Mouse (Mus musculus) MEL (cell line): ENCODE measurements around the gene Zfp326. TPM values are rescaled to one million over a fixed set of nuclear protein-coding genes. Genes with fewer than 3 reads are reported as not detected.

Experiments
- DNase-seq: peaks from one replicate; pipeline ENCODE4 v3.0.0; 2011; ENCODE audit warnings: low read depth, low spot score
- H3K27ac ChIP-seq: 2 replicates; pipeline ENCODE4 v1.5.1; 2012; ENCODE audit warnings: low read depth, mild to moderate bottlenecking, control low read depth, low read length, moderate library complexity; ENCODE audit not compliant: control insufficient read depth
- H3K27me3 ChIP-seq, 2 experiments: fragments of 150-350 bp in 1 of 2; sonication (generic) in 1 of 2; 2 replicates each; pipeline ENCODE4 v1.6.1; 2012; ENCODE audit warnings: low read length in 2 of 2, mild to moderate bottlenecking in 2 of 2, improper control_type of control experiment in 1 of 2, moderate library complexity in 1 of 2; ENCODE audit not compliant: insufficient read depth in 2 of 2, control insufficient read depth in 1 of 2
- H3K36me3 ChIP-seq, 2 experiments: 2 replicates each; pipeline ENCODE4 v1.6.1; 2012 to 2014; ENCODE audit warnings: low read length in 2 of 2, improper control_type of control experiment in 1 of 2, inconsistent platforms in 1 of 2, mild to moderate bottlenecking in 1 of 2; ENCODE audit not compliant: insufficient read depth in 2 of 2, control insufficient read depth in 1 of 2
- H3K4me1 ChIP-seq, 2 experiments: fragments of 150-350 bp in 1 of 2; sonication (generic) in 1 of 2; 2 replicates each; pipeline ENCODE4 v1.6.1; 2012; ENCODE audit warnings: low read length in 2 of 2, improper control_type of control experiment in 1 of 2, mild to moderate bottlenecking in 1 of 2; ENCODE audit not compliant: insufficient read depth in 2 of 2, control insufficient read depth in 1 of 2
- H3K4me3 ChIP-seq, 2 experiments: fragments of 150-350 bp in 1 of 2; sonication (generic) in 1 of 2; 2 replicates each; pipeline ENCODE4 v1.5.1; 2012; ENCODE audit warnings: low read depth in 2 of 2, low read length in 2 of 2, mild to moderate bottlenecking in 2 of 2, moderate library complexity in 2 of 2, control low read depth in 1 of 2, improper control_type of control experiment in 1 of 2; ENCODE audit not compliant: control insufficient read depth in 1 of 2, insufficient read depth in 1 of 2
- H3K79me2 ChIP-seq: 2 replicates; pipeline ENCODE4 v1.6.1; 2012; ENCODE audit warnings: mild to moderate bottlenecking, low read length, moderate library complexity; ENCODE audit not compliant: control insufficient read depth, poor library complexity, insufficient read depth
- H3K9ac ChIP-seq: 2 replicates; pipeline ENCODE4 v1.6.1; 2012; ENCODE audit warnings: low read depth, mild to moderate bottlenecking, control low read depth, low read length, moderate library complexity; ENCODE audit not compliant: control insufficient read depth, poor library complexity, severe bottlenecking
- H3K9me3 ChIP-seq: fragments of 150-350 bp; sonication (generic); replicated peaks from 2 replicates; pipeline ENCODE4 v1.6.1; 2012; ENCODE audit warnings: mild to moderate bottlenecking, low read length, improper control_type of control experiment, moderate library complexity; ENCODE audit not compliant: insufficient read depth
- BHLHE40 ChIP-seq: IDR thresholded peaks from 2 replicates; pipeline ENCODE4 v1.6.1; 2012; ENCODE audit warnings: low read depth, mild to moderate bottlenecking, inconsistent platforms, low read length, improper control_type of control experiment, borderline replicate concordance
- CHD1 ChIP-seq: IDR thresholded peaks from 2 replicates; pipeline ENCODE4 v1.6.1; 2012; ENCODE audit warnings: low read depth, mild to moderate bottlenecking, inconsistent platforms, low read length, improper control_type of control experiment
- CHD2 ChIP-seq: IDR thresholded peaks from 2 replicates; pipeline ENCODE4 v1.6.1; 2011; ENCODE audit warnings: low read length, improper control_type of control experiment
- ELF1 ChIP-seq: IDR thresholded peaks from 2 replicates; pipeline ENCODE4 v1.6.1; 2014; ENCODE audit warnings: low read depth, mild to moderate bottlenecking, inconsistent platforms, low read length, improper control_type of control experiment, moderate library complexity
- EP300 ChIP-seq, 2 experiments: IDR thresholded peaks; 2 replicates each; pipeline ENCODE4 v1.6.1; 2011; ENCODE audit warnings: improper control_type of control experiment in 2 of 2, low read length in 2 of 2, low read depth in 1 of 2, mild to moderate bottlenecking in 1 of 2
- ETS1 ChIP-seq: IDR thresholded peaks from 2 replicates; pipeline ENCODE4 v1.6.1; 2012; ENCODE audit warnings: low read depth, mild to moderate bottlenecking, inconsistent platforms, low read length, improper control_type of control experiment, moderate library complexity
- GABPA ChIP-seq: IDR thresholded peaks from 2 replicates; pipeline ENCODE4 v1.6.1; 2012; ENCODE audit warnings: low read depth, mild to moderate bottlenecking, inconsistent platforms, low read length, improper control_type of control experiment, moderate library complexity
- GATA1 ChIP-seq: IDR thresholded peaks from 2 replicates; pipeline ENCODE4 v1.6.1; 2011; ENCODE audit warnings: low read depth, low read length, improper control_type of control experiment
- HCFC1 ChIP-seq: IDR thresholded peaks from 2 replicates; pipeline ENCODE4 v1.6.1; 2012; ENCODE audit warnings: low read depth, mild to moderate bottlenecking, inconsistent platforms, low read length, improper control_type of control experiment, moderate library complexity
- KAT2A ChIP-seq: conservative IDR thresholded peaks from 2 replicates; pipeline ENCODE4 v1.6.1; 2012; ENCODE audit warnings: low read depth, low read length, improper control_type of control experiment, inconsistent platforms
- MAFK ChIP-seq: IDR thresholded peaks from 2 replicates; pipeline ENCODE4 v1.6.1; 2011; ENCODE audit warnings: low read depth, mild to moderate bottlenecking, low read length, improper control_type of control experiment, borderline replicate concordance
- MEF2A ChIP-seq: IDR thresholded peaks from 2 replicates; pipeline ENCODE4 v1.6.1; 2014; ENCODE audit warnings: low read depth, mild to moderate bottlenecking, inconsistent platforms, low read length, improper control_type of control experiment; ENCODE audit not compliant: poor library complexity, insufficient replicate concordance, severe bottlenecking; ENCODE audit errors: extremely low read depth
- MYB ChIP-seq: IDR thresholded peaks from 2 replicates; pipeline ENCODE4 v1.6.1; 2011; ENCODE audit warnings: mild to moderate bottlenecking, low read depth, low read length, improper control_type of control experiment
- MYC ChIP-seq: IDR thresholded peaks from 2 replicates; pipeline ENCODE4 v1.6.1; 2011; ENCODE audit warnings: low read depth, mild to moderate bottlenecking, low read length, improper control_type of control experiment, moderate library complexity
- NRF1 ChIP-seq: IDR thresholded peaks from 2 replicates; pipeline ENCODE4 v1.6.1; 2014; ENCODE audit warnings: low read depth, mild to moderate bottlenecking, inconsistent platforms, low read length, improper control_type of control experiment, moderate library complexity; ENCODE audit not compliant: poor library complexity, insufficient read depth, severe bottlenecking
- POLR2A ChIP-seq, 2 experiments: IDR thresholded peaks; 2 replicates each; pipeline ENCODE4 v1.6.1; 2011 to 2012; ENCODE audit warnings: low read length in 2 of 2, mild to moderate bottlenecking in 2 of 2, control low read depth in 1 of 2, improper control_type of control experiment in 1 of 2, low read depth in 1 of 2, moderate library complexity in 1 of 2; ENCODE audit not compliant: control insufficient read depth in 1 of 2, insufficient read depth in 1 of 2, poor library complexity in 1 of 2
- POLR2AphosphoS2 ChIP-seq: IDR thresholded peaks from 2 replicates; pipeline ENCODE4 v1.6.1; 2011; ENCODE audit warnings: low read length, improper control_type of control experiment
- POLR2AphosphoS5 ChIP-seq: IDR thresholded peaks from 2 replicates; pipeline ENCODE4 v1.6.1; 2012; ENCODE audit warnings: low read depth, borderline replicate concordance, mild to moderate bottlenecking, inconsistent platforms, low read length, moderate library complexity, mixed read lengths
- RCOR1 ChIP-seq: IDR thresholded peaks from 2 replicates; pipeline ENCODE4 v1.6.1; 2012; ENCODE audit warnings: low read depth, mild to moderate bottlenecking, inconsistent platforms, low read length, improper control_type of control experiment
- SIN3A ChIP-seq: IDR thresholded peaks from 2 replicates; pipeline ENCODE4 v1.6.1; 2012; ENCODE audit warnings: low read length, improper control_type of control experiment, inconsistent platforms
- TCF12 ChIP-seq: IDR thresholded peaks from 2 replicates; pipeline ENCODE4 v1.6.1; 2014; ENCODE audit warnings: low read depth, mild to moderate bottlenecking, inconsistent platforms, low read length, improper control_type of control experiment, moderate library complexity
- polyA plus RNA-seq, 2 experiments: library from polyadenylated mRNA; stranded (reverse) in 1 of 2; unstranded in 1 of 2; fragments of >175 nt in 1 of 2; fragments of >200 nt in 1 of 2; gene quantifications; 2 replicates each; pipeline versions ENCODE4 v1.2.1 to v1.2.4; 2012; ENCODE audit warnings: low replicate concordance in 2 of 2, low read depth in 1 of 2; ENCODE audit not compliant: insufficient read length in 2 of 2, insufficient read depth in 1 of 2, missing spikeins in 1 of 2
- total RNA-seq: library from RNA; depleted of rRNA; stranded (reverse); fragments of 300-350 nt; gene quantifications from 2 replicates; pipeline ENCODE4 v1.2.3, GENCODE M21; 2012

Zfp326 gene
- total and polyA plus RNA-seq, 3 experiments = 6.4 to 17.6 TPM; not detected in 1

DNA sequence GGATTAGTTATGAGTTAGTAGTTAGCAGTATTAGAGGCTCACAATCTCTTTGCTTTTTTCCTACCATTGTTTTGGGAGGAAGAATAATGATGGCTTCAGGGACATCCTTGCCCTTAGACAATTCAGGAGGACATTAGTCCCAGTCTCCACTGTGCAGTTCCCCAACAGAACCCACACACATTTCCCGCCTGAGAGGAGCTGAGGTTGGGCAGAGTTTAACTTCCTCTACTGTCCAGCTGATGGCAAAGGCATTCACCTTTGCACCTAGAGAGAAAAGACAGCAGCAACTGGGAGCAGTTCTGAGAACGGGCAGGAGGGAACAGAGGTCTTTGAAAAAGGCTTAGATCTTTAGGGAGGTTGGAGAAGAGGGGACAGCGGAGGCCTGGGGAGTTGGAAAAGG lies 42.4 kb upstream of the Zfp326 start:
- Histone ChIP-seq H3K36me3 (no peaks in the 10 kb centered on the region), H3K9ac (no peak overlapping the region), H3K79me2 (no peaks in the 10 kb centered on the region), H3K4me1 (no peaks in the 10 kb centered on the region), H3K27me3 (0 out of 4 replicates have a peak, but pooled peaks cover 0 to 1% of the 10 kb centered on the region in 2 experiments), H3K9me3 (no peaks in the 10 kb centered on the region), H3K4me3 (no peak overlapping the region), H3K27ac (no peak overlapping the region)
- no peak for TF ChIP-seq CHD1
- no peak for TF ChIP-seq GABPA
- no peak for TF ChIP-seq CHD2
- TF ChIP-seq POLR2AphosphoS2 = no peak
- no peak for TF ChIP-seq RCOR1
- no peak for TF ChIP-seq MYC
- no peak for DNase-seq

DNA sequence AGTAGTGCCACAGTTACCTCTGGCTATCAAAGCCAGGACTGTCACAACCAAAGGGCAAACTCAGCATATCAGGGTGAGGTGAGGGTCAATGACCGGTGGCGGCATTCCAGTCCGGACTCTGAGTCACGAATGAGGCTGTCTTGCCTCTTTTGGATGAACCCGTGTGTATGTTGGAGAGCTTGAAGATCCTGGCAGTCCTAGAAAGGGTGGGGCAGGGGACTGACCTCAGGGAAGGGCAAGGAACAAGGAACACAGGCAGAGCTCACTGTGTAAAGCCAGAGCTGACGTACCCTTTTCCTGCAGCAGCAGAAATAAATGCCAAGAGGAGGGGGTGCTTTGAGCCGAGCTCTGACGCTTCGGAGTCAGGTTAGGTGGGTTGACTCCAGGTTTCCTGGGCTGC lies 40.4 kb upstream of the Zfp326 start:
- Histone ChIP-seq H3K79me2 (no peaks in the 10 kb centered on the region), H3K4me1 (peaks cover 0 to 11% of the 10 kb centered on the region in 2 experiments; a peak in 2 of 4 replicates), H3K9ac (no peak overlapping the region), H3K4me3 (no peak overlapping the region), H3K27ac (no peak overlapping the region), H3K36me3 (no peaks in the 10 kb centered on the region), H3K27me3 (0 out of 4 replicates have a peak, but pooled peaks cover 0 to 1% of the 10 kb centered on the region in 2 experiments), H3K9me3 (no peaks in the 10 kb centered on the region)
- DNase-seq = no peak
- no peak for TF ChIP-seq TCF12
- TF ChIP-seq MYC = no peak
- TF ChIP-seq MYB = no peak
- TF ChIP-seq ETS1 = no peak
- TF ChIP-seq HCFC1 = no peak
- TF ChIP-seq GATA1 = no peak
- no peak for TF ChIP-seq CHD2
- TF ChIP-seq POLR2A (IDR thresholded peaks at IDR 0.05; ENCODE audit: control insufficient read depth in 1 of 2, insufficient read depth in 1 of 2, low read depth in 1 of 2, low read length in 2 of 2, poor library complexity in 1 of 2) = no peak

GRCm38 (mm10) chr5:105839740-105840310 lies 36.5 kb upstream of the Zfp326 start:
- TF ChIP-seq RCOR1 (0 out of 2 replicates have a peak, but pooled peaks have one; percentile 16), CHD2 (no peak), MAFK (no peak), CHD1 (no peak), POLR2AphosphoS5 (no peak), BHLHE40 (peak; percentile 88), ELF1 (no peak), GATA1 (peak; percentile 44; the same call in 1 of the 2 replicates), SIN3A (peak; percentile 25; the same call in 1 of the 2 replicates), KAT2A (no peak), NRF1 (no peak), EP300 (IDR thresholded peaks at IDR 0.05; ENCODE audit: low read depth in 1 of 2, low read length in 2 of 2) (peak; percentile 18 to 27; a peak in 2 of 4 replicates), ETS1 (no peak), POLR2A (IDR thresholded peaks at IDR 0.05; ENCODE audit: control insufficient read depth in 1 of 2, insufficient read depth in 1 of 2, low read depth in 1 of 2, low read length in 2 of 2, poor library complexity in 1 of 2) (no peak), MEF2A (no peak)
- no peaks in the 10 kb centered on the region for H3K36me3 ChIP-seq
- peaks cover 0 to 11% of the 10 kb centered on the region in 2 experiments; a peak in 2 of 4 replicates for H3K4me1 ChIP-seq
- no peak overlapping the region for H3K27ac ChIP-seq
- DNase-seq = peak; percentile 57
- H3K4me3 ChIP-seq = no peak overlapping the region
- H3K9ac ChIP-seq = no peak overlapping the region
- H3K79me2 ChIP-seq = no peaks in the 10 kb centered on the region
- H3K9me3 ChIP-seq = no peaks in the 10 kb centered on the region
- H3K27me3 ChIP-seq = no peaks in the 10 kb centered on the region
